Mouse (Mus musculus) forebrain, postnatal 0 days (tissue): ENCODE measurements at regions not wholly inside any gene's neighbourhood (a gene's known extent, or its start where the extent isn't known, plus 50 kb on each side); places are given as distances from the start of the nearest gene placed in this dataset.

Experiments used
- ATAC-seq: fragments of 200-750 bp; cut with Nextera tagmentation; 2 replicates; pipeline ENCODE4 v1.8.0; 2017; ENCODE audit warnings: mild to moderate bottlenecking, moderate library complexity
- DNase-seq: peaks from one replicate; pipeline ENCODE4 v3.0.0-alpha.2; 2015
- H3K27ac ChIP-seq: fragments of 300-500 bp; sonication (generic); 2 replicates; pipeline ENCODE4 v1.5.1; 2014; ENCODE audit warnings: low read depth, mild to moderate bottlenecking, antibody characterized with exemption, low read length, moderate library complexity, mixed read lengths
- H3K27me3 ChIP-seq: fragments of 300-500 bp; sonication (generic); 2 replicates; pipeline ENCODE4 v1.6.1; 2014; ENCODE audit warnings: mild to moderate bottlenecking, low read length, mixed read lengths; ENCODE audit not compliant: insufficient read depth
- H3K36me3 ChIP-seq: fragments of 300-500 bp; sonication (generic); 2 replicates; pipeline ENCODE4 v1.6.1; 2014; ENCODE audit warnings: mild to moderate bottlenecking, moderate library complexity; ENCODE audit not compliant: insufficient read depth
- H3K4me1 ChIP-seq: fragments of 300-500 bp; sonication (generic); 2 replicates; pipeline ENCODE4 v1.6.1; 2014; ENCODE audit warnings: antibody characterized with exemption; ENCODE audit not compliant: insufficient read depth
- H3K4me2 ChIP-seq: fragments of 300-500 bp; sonication (generic); 2 replicates; pipeline ENCODE4 v1.6.1; 2014; ENCODE audit warnings: low read depth, mild to moderate bottlenecking, moderate library complexity
- H3K4me3 ChIP-seq: fragments of 300-500 bp; sonication (generic); 2 replicates; pipeline ENCODE4 v1.5.1; 2014; ENCODE audit warnings: low read depth, low read length, mixed read lengths
- H3K9ac ChIP-seq: fragments of 300-500 bp; sonication (generic); 2 replicates; pipeline ENCODE4 v1.6.1; 2014; ENCODE audit warnings: mild to moderate bottlenecking
- H3K9me3 ChIP-seq: fragments of 300-500 bp; sonication (generic); 2 replicates; pipeline ENCODE4 v1.6.1; 2016; ENCODE audit warnings: low read length
- CTCF ChIP-seq: sonication (generic); IDR thresholded peaks from 2 replicates; pipeline ENCODE4 v1.5.1; 2016; ENCODE audit warnings: antibody characterized with exemption, control low read depth, low read depth
- WGBS: fragments of 180-500 bp; shearing (Covaris S2); extraction: QIAGEN DNeasy Blood & Tissue Kit; methylation state at CpG from one replicate; pipeline ENCODE4 v1.1.7; 2014; 5-methylcytosine and 5-hydroxymethylcytosine counted together

DNA sequence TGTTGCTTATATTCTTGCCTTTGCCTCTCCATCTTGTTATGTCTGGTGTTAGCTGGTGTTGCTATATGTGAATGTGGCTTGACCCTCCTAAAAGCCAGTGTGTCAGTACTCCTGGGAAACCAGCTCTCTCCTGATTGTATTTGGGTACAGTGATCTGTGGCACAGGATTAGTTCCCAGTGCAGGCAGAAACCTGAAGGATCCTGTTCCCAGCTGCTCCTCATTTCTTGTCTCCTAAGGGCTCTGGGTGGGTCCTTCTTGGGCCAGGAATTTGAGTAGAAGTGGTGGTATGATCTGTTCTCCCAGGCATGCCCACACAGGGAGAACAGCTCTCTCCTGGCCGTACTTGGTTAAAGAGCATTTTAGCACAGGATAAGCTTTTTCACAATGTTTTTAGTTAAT is 286.2 kb upstream of the Cypt12 start:
- WGBS: 95% methylated on average over 1 of the region's 1 CpGs
- no peak overlapping the region for H3K4me3 ChIP-seq
- no peak for ATAC-seq
- no peaks in the 10 kb centered on the region for H3K9me3 ChIP-seq
- no peak for TF ChIP-seq CTCF
- no peak overlapping the region for H3K4me2 ChIP-seq
- DNase-seq: no peak
- no peak overlapping the region for H3K9ac ChIP-seq
- no peaks in the 10 kb centered on the region for H3K27me3 ChIP-seq
- no peak overlapping the region for H3K27ac ChIP-seq
- H3K4me1 ChIP-seq: no peaks in the 10 kb centered on the region
- no peaks in the 10 kb centered on the region for H3K36me3 ChIP-seq

- no peaks in the 10 kb centered on the region for H3K4me1 ChIP-seq
- WGBS: 69% methylated on average over 1 of the region's 1 CpGs
- no peak for TF ChIP-seq CTCF
- ATAC-seq (peak; percentile 36), DNase-seq (peak; percentile 13)
- no peak overlapping the region for H3K4me3 ChIP-seq
- H3K4me2 ChIP-seq: no peak overlapping the region
- H3K27ac ChIP-seq: peak overlapping the region; percentile 54; the same call in 1 of the 2 replicates
- no peaks in the 10 kb centered on the region for H3K27me3 ChIP-seq
- H3K9ac ChIP-seq: no peak overlapping the region
- H3K36me3 ChIP-seq: no peaks in the 10 kb centered on the region
- H3K9me3 ChIP-seq: no peaks in the 10 kb centered on the region
Observed at GRCm38 (mm10) chr3:17667016-17667415, 281.2 kb upstream of the Cypt12 start.

DNA sequence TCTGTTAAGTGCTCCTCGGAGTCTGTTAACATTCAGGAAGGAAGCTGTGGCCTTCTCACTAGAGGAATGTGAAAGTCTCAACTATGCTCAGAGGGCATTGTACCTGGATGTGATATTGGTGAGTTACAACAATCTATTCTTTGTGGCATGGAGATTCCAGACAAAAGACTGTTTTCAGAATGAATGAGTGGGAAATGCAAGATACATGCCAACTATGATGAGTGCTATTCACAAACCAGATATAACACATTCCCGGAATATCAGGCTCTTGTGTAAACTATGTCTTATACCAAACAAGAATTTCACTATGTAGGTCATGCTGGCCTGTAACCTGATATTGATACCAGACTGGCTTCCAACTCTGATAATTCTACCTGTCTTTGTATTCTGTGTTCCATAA is 279.4 kb upstream of the Cypt12 start:
- WGBS: 86% methylated on average over 2 of the region's 2 CpGs
- Histone ChIP-seq H3K27ac (no peak overlapping the region), H3K36me3 (no peaks in the 10 kb centered on the region), H3K4me1 (no peaks in the 10 kb centered on the region), H3K4me2 (no peak overlapping the region), H3K27me3 (no peaks in the 10 kb centered on the region), H3K9me3 (no peaks in the 10 kb centered on the region), H3K9ac (no peak overlapping the region), H3K4me3 (no peak overlapping the region)
- TF ChIP-seq CTCF: no peak
- DNase-seq (no peak), ATAC-seq (no peak)
